Mouse (Mus musculus) lung, embryonic 16.5 days (tissue): Measurements from ENCODE around the gene Rps12. TPM values are rescaled to one million over a fixed set of nuclear protein-coding genes. Genes with fewer than 3 reads are reported as not detected.

Experiments
- ATAC-seq: fragments of 200-750 bp; cut with Nextera tagmentation; 2 replicates; pipeline ENCODE4 v1.8.0; 2017; ENCODE audit warnings: low read depth, mild to moderate bottlenecking, moderate library complexity
- H3K27ac ChIP-seq: fragments of 300-500 bp; sonication (generic); 2 replicates; pipeline ENCODE4 v1.5.1; 2014; ENCODE audit warnings: mild to moderate bottlenecking, control low read depth, low read length
- H3K27me3 ChIP-seq: fragments of 300-500 bp; sonication (generic); 2 replicates; pipeline ENCODE4 v1.6.1; 2014; ENCODE audit warnings: low read depth, low read length, mixed read lengths; ENCODE audit not compliant: control insufficient read depth, insufficient read depth
- H3K36me3 ChIP-seq: fragments of 300-500 bp; sonication (generic); 2 replicates; pipeline ENCODE4 v1.6.1; 2014; ENCODE audit warnings: low read length; ENCODE audit not compliant: control insufficient read depth, insufficient read depth
- H3K4me1 ChIP-seq: fragments of 300-500 bp; sonication (generic); replicated peaks from 2 replicates; pipeline ENCODE4 v1.6.1; 2014; ENCODE audit warnings: low read length, mixed read lengths; ENCODE audit not compliant: control insufficient read depth, insufficient read depth
- H3K4me2 ChIP-seq: fragments of 300-500 bp; sonication (generic); 2 replicates; pipeline ENCODE4 v1.6.1; 2014; ENCODE audit warnings: low read depth, low read length, control low read depth
- H3K4me3 ChIP-seq: fragments of 300-500 bp; sonication (generic); 2 replicates; pipeline ENCODE4 v1.5.1; 2014; ENCODE audit warnings: mild to moderate bottlenecking, low read length, control low read depth
- H3K9ac ChIP-seq: fragments of 300-500 bp; sonication (generic); 2 replicates; pipeline ENCODE4 v1.6.1; 2014; ENCODE audit warnings: low read length, control low read depth
- H3K9me3 ChIP-seq: fragments of 300-500 bp; sonication (generic); 2 replicates; pipeline ENCODE4 v1.6.1; 2016; ENCODE audit warnings: low read length; ENCODE audit not compliant: control insufficient read depth
- WGBS: fragments of 180-500 bp; shearing (Covaris S2); extraction: QIAGEN DNeasy Blood & Tissue Kit; methylation state at CpG from one replicate; pipeline ENCODE4 v1.1.7; 2014; 5-methylcytosine and 5-hydroxymethylcytosine counted together
- polyA plus RNA-seq: library from polyadenylated mRNA; unstranded; fragments of >200 nt; fragmentation: Nextera tagmentation; extraction: Ambion mirVana; gene quantifications from 2 replicates; pipeline ENCODE4 v1.2.1, GENCODE M21; 2015

Rps12 gene
- polyA plus RNA-seq, 1 experiment from 2014 or later, result 173 TPM

DNA sequence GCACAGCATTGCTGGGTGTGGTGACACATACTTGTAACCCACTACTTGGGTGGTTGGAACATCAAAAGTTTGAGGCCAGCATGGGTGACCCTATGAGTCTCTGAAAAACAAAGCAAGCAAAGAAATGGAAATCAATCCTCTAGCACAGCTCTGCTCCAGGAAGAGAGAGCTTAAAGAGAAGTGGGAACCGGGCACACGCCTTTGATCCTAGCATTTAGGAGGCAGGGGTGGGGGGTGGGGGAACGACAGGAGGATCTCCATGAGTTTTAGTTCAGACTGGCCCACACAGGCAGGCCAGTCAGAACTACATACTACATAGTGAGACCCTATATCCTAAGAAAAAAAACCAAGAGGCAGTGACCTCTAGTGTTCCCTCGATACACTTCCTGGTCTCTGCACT, 19.1 kb upstream of the Rps12 start:
- 40% methylated on average over 4 of the region's 4 CpGs for WGBS
- no peaks in the 10 kb centered on the region for H3K4me1 ChIP-seq
- H3K36me3 ChIP-seq, result peaks cover 13% of the 10 kb centered on the region
- no peak for ATAC-seq
- no peaks in the 10 kb centered on the region for H3K27me3 ChIP-seq
- no peaks in the 10 kb centered on the region for H3K9me3 ChIP-seq
- no peak overlapping the region for H3K27ac ChIP-seq
- no peak overlapping the region for H3K4me2 ChIP-seq
- H3K4me3 ChIP-seq, result no peak overlapping the region
- no peak overlapping the region for H3K9ac ChIP-seq

DNA sequence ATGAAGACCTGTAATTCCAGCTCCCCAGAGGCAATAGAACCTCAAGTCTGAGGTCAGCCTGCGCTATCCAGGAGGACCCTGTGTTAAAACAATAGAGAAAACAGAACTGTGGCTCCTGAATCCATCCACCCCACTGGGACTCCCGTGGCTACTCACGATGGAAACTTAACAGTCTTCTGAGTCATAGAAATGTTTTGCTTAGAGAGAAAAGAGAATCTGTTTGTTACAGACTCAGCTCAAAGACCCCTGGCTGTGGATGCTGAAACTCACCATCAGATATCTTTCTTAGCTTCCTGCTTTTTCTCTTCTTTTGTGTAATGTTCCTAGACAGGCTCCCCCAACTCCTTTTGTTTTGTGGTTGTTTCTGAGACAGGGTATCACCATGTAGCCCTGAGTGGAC, 17.6 kb upstream of the Rps12 start:
- no peaks in the 10 kb centered on the region for H3K9me3 ChIP-seq
- H3K36me3 ChIP-seq, result peaks cover 10% of the 10 kb centered on the region
- no peak overlapping the region for H3K4me2 ChIP-seq
- 80% methylated on average over 3 of the region's 3 CpGs for WGBS
- ATAC-seq, result no peak
- no peak overlapping the region for H3K4me3 ChIP-seq
- no peak overlapping the region for H3K27ac ChIP-seq
- no peak overlapping the region for H3K9ac ChIP-seq
- H3K4me1 ChIP-seq, result peaks cover 2% of the 10 kb centered on the region; the same call in 1 of the 2 replicates
- H3K27me3 ChIP-seq, result no peaks in the 10 kb centered on the region

DNA sequence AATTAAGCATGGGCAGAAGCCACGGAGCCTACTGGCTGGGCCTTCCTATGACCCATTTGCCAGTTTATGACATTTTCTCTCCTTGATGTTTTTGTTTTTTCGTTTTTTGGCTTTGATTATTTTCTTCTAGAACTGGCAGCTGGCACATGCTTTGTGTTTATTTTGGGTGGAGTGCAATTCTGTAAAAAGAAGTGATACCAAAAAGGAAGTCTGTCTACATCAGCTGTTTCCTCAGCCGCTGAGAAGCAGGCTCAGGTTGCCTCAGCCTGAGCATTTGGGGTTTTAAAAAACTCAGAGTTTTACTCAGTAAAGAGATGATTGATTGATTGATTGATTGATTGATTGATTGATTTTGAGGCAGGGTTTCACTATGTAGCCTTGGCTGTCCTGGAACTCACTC, 15.8 kb upstream of the Rps12 start:
- H3K4me3 ChIP-seq, result no peak overlapping the region
- no peak for ATAC-seq
- no peaks in the 10 kb centered on the region for H3K27me3 ChIP-seq
- no peak overlapping the region for H3K9ac ChIP-seq
- H3K27ac ChIP-seq, result no peak overlapping the region
- H3K9me3 ChIP-seq, result no peaks in the 10 kb centered on the region
- 48% methylated on average over 3 of the region's 3 CpGs for WGBS
- peaks cover 9% of the 10 kb centered on the region for H3K4me1 ChIP-seq
- no peak overlapping the region for H3K4me2 ChIP-seq
- H3K36me3 ChIP-seq, result peaks cover 7% of the 10 kb centered on the region

- H3K4me2 ChIP-seq, result no peak overlapping the region
- H3K27ac ChIP-seq, result no peak overlapping the region
- H3K4me1 ChIP-seq, result peaks cover 14% of the 10 kb centered on the region
- H3K9ac ChIP-seq, result no peak overlapping the region
- H3K4me3 ChIP-seq, result no peak overlapping the region
- no peaks in the 10 kb centered on the region for H3K27me3 ChIP-seq
- H3K9me3 ChIP-seq, result no peaks in the 10 kb centered on the region
- H3K36me3 ChIP-seq, result peaks cover 7% of the 10 kb centered on the region
- WGBS, result 5% methylated on average over 3 of the region's 3 CpGs
- no peak for ATAC-seq
Observed at GRCm38 (mm10) chr10:23799933-23800332, 12.9 kb upstream of the Rps12 start.

DNA sequence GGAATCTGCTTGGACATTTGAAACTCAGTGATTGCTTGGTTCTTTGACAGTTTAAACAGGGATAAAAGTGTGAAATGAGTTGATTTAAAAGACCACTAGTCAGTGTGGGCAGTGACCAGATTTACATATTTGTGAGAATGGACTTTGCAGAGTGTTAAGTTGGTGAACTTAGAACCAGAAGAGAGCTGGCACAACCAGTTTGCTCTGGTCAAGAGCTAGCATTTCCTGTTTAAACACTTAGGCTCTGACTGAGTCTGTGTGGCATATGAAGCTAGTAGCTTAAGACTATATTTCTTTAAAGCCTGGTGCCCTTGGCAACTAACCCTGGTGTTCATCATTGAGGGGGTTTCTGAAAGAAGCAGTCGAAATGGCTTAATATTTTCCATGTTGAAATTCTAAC, 11.1 kb upstream of the Rps12 start:
- peak; percentile 60; the same call in 1 of the 2 replicates for ATAC-seq

DNA sequence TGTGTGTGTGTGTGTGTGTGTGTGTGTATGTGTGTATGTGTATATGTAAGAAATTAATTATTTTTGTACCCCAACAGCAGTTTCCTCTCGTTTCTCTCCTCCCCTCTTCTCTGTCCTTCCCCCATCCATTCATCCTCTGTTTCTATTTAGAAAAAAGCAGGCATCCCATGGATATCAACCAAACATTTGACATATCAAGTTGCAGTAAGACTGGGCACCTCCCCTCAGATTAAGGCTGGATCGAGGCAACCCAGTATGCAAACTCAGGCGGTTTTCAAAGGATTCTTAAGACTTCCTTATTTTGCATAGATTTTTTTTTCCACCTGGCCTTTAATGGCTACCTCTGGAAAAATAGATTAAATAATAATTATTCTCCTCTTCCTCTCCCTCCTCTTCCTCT, 10.5 kb upstream of the Rps12 start:
- H3K9ac ChIP-seq, result peak overlapping the region; percentile 86
- H3K4me2 ChIP-seq, result peak overlapping the region; percentile 51
- peaks cover 5% of the 10 kb centered on the region; the same call in 1 of the 2 replicates for H3K36me3 ChIP-seq
- H3K4me3 ChIP-seq, result peak overlapping the region; percentile 66
- 4% methylated on average over 3 of the region's 3 CpGs for WGBS
- no peaks in the 10 kb centered on the region for H3K9me3 ChIP-seq
- H3K4me1 ChIP-seq, result peaks cover 14% of the 10 kb centered on the region
- H3K27me3 ChIP-seq, result no peaks in the 10 kb centered on the region
- peak; percentile 46; the same call in 1 of the 2 replicates for ATAC-seq
- peak overlapping the region; percentile 50; the same call in 1 of the 2 replicates for H3K27ac ChIP-seq

More for the DNA sequence above, 11.1 kb upstream of the Rps12 start:
- H3K4me2 ChIP-seq, result peak overlapping the region; percentile 51
- H3K36me3 ChIP-seq, result peaks cover 5% of the 10 kb centered on the region; the same call in 1 of the 2 replicates
- H3K9ac ChIP-seq, result no peak overlapping the region
- H3K9me3 ChIP-seq, result no peaks in the 10 kb centered on the region
- H3K27ac ChIP-seq, result peak overlapping the region; percentile 70
- no peak overlapping the region for H3K4me3 ChIP-seq
- H3K27me3 ChIP-seq, result no peaks in the 10 kb centered on the region
- H3K4me1 ChIP-seq, result peaks cover 14% of the 10 kb centered on the region
- WGBS, result 63% methylated on average over 1 of the region's 1 CpGs

DNA sequence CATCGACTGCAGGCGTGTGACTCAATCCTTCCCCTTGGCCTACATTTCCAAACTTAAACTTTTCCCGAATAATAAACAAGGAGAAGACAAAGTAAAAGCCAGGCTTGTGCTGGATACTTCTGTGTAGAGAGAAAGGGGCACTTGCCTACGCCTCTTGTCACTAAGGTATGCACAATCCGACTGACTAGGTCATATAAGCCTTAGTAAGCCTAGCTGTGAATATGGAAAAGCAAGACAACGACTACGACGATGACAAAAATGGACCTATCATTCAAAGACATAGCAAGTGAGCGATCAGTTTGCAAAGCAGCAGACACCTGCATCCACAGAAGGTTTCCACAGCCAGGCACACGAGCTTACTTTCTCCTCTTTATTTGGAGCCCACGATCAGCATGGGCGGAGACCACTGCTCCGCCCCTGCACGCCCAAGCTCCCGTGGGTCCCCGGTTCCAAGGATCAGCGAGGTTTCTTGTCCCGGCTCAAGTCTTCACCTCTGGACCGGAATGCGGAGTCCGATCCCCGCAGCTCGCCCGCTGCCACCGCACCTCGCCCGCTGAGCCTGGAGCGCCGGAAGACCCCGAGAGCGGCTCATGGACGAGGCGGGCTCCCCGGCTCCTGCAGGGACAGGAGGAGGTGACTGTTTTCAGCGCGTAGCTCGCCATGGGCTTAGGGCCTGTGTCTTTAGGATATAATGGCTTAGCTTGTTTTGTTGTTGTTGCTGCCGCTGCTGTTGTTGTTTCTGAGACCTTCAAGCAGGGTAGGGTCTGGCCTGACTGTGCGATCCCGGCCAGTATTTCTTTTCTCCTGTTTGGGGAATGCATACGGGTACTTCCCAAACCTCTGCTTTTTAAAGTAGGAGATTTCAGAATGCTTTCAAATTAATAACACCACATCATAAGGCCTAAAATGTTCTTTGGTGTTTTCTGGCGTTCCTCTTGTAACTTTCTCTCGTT, 9.8 kb upstream of the Rps12 start, which contains the start of gene Slc18b1:
Slc18b1 (plus strand) TSS at position 436 of the 953 bp plus-strand sequence.
- H3K27me3 ChIP-seq, result no peaks in the 10 kb centered on the region
- peak; percentile 71 for ATAC-seq
- H3K4me2 ChIP-seq, result peak within 1 kb of the TSS; percentile 51
- peaks cover 14% of the 10 kb centered on the region for H3K4me1 ChIP-seq
- WGBS, result 4% methylated on average over 43 of the region's 43 CpGs
- H3K36me3 ChIP-seq, result peaks cover 3% of the 10 kb centered on the region; the same call in 1 of the 2 replicates
- H3K27ac ChIP-seq, result peak within 1 kb of the TSS; percentile 50
- H3K9ac ChIP-seq, result peak within 1 kb of the TSS; percentile 86
- H3K4me3 ChIP-seq, result peak within 1 kb of the TSS; percentile 66
- no peaks in the 10 kb centered on the region for H3K9me3 ChIP-seq

DNA sequence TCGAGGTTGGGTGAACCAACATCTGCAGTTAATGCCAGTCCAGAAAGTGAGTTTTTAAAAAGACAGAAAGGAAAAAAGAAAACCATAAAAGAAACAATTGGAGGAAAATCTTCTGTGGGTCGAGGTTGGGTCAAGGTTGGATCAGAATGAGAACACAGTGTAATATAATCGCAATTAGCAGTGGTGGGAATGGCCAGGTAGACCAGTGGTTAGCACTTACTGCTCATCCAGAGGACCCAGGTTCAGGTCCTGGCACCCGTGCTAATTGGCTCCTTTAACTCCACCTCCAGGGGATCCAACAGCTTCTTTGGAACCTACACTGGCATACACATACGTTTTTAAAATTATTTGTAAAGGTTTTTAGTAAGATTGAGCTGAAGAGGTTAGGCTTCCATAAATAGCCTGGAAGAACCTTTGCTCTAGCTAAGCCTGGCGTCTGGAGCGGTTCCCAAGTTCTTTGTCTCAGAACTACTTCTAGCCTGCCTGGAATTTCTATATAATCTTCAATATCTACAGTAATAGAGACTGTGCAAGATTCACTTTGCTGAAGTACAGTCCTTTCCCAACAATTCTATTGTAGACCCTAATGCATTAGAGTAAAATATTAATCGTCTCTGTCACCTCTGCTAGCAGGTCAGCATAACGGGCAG, 8.9 kb upstream of the Rps12 start:
- 57% methylated on average over 9 of the region's 9 CpGs for WGBS
- Histone ChIP-seq H3K27me3 (no peaks in the 10 kb centered on the region), H3K9ac (no peak overlapping the region), H3K27ac (no peak overlapping the region), H3K4me3 (no peak overlapping the region; the same call in none of the 2 replicates), H3K4me1 (peaks cover 14% of the 10 kb centered on the region), H3K9me3 (no peaks in the 10 kb centered on the region), H3K36me3 (no peaks in the 10 kb centered on the region), H3K4me2 (peak overlapping the region; percentile 51)
- no peak for ATAC-seq

DNA sequence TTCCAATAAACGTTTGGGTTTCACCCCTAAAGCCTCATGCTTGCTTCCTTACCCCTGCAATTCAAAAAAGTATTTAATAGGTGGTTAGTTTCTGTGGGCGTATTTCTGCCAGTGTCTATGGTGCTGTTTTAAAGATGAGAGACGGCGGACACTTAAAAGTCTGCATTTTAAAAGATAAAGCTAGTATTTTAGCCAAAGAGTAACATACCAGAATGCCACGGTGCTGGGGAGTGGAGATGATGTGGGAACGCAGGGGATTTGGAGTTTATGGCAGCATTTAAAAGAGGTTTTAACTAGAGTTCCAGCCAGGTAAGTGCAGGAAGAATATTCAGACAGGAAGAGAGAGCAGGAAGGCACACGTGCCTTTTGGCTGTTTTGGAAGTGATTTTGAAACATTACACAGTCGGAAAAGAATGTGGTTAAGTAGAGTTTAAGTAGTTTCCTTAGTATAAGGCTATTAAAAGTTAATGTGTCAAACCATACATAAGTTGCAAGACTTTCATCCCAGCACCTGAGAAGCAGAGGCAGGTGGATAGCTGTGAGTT, 1.1 kb upstream of the Rps12 start:
- under 1% methylated on average over 8 of the region's 8 CpGs for WGBS
- Histone ChIP-seq H3K4me1 (peaks cover 21% of the 10 kb centered on the region), H3K27me3 (no peaks in the 10 kb centered on the region), H3K27ac (peak overlapping the region; percentile 94), H3K9me3 (no peaks in the 10 kb centered on the region), H3K4me3 (peak overlapping the region; percentile 75), H3K36me3 (peaks cover 19% of the 10 kb centered on the region), H3K9ac (peak overlapping the region; percentile 86), H3K4me2 (peak overlapping the region; percentile 89)
- ATAC-seq, result no peak
